Comparison of ENCODE assay signal across 8 mouse cellular contexts in genomic region chrX:51065773-51066172, GRCm38 (mm10). TPM values are rescaled to one million over a fixed set of nuclear protein-coding genes. Genes with fewer than 3 reads are reported as not detected.
DNase-seq lines count a peak whose midpoint lies in the region; ATAC-seq and TF ChIP-seq lines count a peak whose summit lies in the region.

No protein-coding gene starts in this region.

- peak; percentile 36 for DNase-seq in ES-CJ7 (ENCODE audit: low read depth, low spot score)
- DNase-seq in adrenal gland, adult 2 months: peak; percentile 27
- DNase-seq in embryo, embryonic 11.5 days (ENCODE audit: low read depth, low spot score): peak; percentile 34
- DNase-seq in layer of hippocampus, adult 8-10 months (ENCODE audit: low spot score in 2 of 2): peak; percentile 6 to 22
- peak; percentile 77 for DNase-seq in lung, postnatal 0 days (ENCODE audit: low spot score)
- DNase-seq in right cerebral cortex, adult 18-20 months: peak; percentile 33
- DNase-seq in yolk sac, embryonic 10.5 days (ENCODE audit: low spot score): peak; percentile 20

- no peaks in the 10 kb centered on the region for H3K9me3 ChIP-seq in heart, embryonic 16.5 days (replicated peaks; ENCODE audit: control insufficient read depth, low read length)
- no peaks in the 10 kb centered on the region for H3K9me3 ChIP-seq in lung, postnatal 0 days (ENCODE audit: low read length)

- TF ChIP-seq CTCF in lung, postnatal 0 days (IDR thresholded peaks at IDR 0.05): peak; percentile 82

- no peaks in the 10 kb centered on the region for H3K27me3 ChIP-seq in heart, embryonic 16.5 days (ENCODE audit: control insufficient read depth, insufficient read depth, low read length)
- no peaks in the 10 kb centered on the region for H3K27me3 ChIP-seq in lung, postnatal 0 days (replicated peaks; ENCODE audit: insufficient read depth, low read length)

- H3K36me3 ChIP-seq in heart, embryonic 16.5 days (ENCODE audit: control insufficient read depth, insufficient read depth): no peaks in the 10 kb centered on the region
- no peaks in the 10 kb centered on the region for H3K36me3 ChIP-seq in lung, postnatal 0 days (ENCODE audit: insufficient read depth, low read length)

- 13% methylated on average over 6 of the region's 6 CpGs for WGBS in heart, embryonic 16.5 days
- WGBS in lung, postnatal 0 days: 17% methylated on average over 6 of the region's 6 CpGs

- no peaks in the 10 kb centered on the region for H3K4me1 ChIP-seq in heart, embryonic 16.5 days (ENCODE audit: control insufficient read depth, insufficient read depth, low read length)
- H3K4me1 ChIP-seq in lung, postnatal 0 days (ENCODE audit: insufficient read depth, low read depth, low read length): no peaks in the 10 kb centered on the region

- peak overlapping the region; percentile 32 for H3K4me2 ChIP-seq in heart, embryonic 16.5 days (ENCODE audit: low read depth, low read length)
- no peak overlapping the region for H3K4me2 ChIP-seq in lung, postnatal 0 days (replicated peaks; ENCODE audit: low read depth, low read length)

- no peak for TF ChIP-seq EP300 in lung, postnatal 0 days (IDR thresholded peaks at IDR 0.05)

- no peak for ATAC-seq in heart, embryonic 16.5 days (replicated peaks; ENCODE audit: extremely low read depth, insufficient read depth, low FRiP score)
- ATAC-seq in lung, postnatal 0 days: peak; percentile 35

- no peak overlapping the region for H3K9ac ChIP-seq in heart, embryonic 16.5 days (ENCODE audit: low read length)
- no peak overlapping the region for H3K9ac ChIP-seq in lung, postnatal 0 days (replicated peaks; ENCODE audit: low read depth)

- no peak overlapping the region for H3K4me3 ChIP-seq in heart, embryonic 16.5 days (ENCODE audit: low read length)
- H3K4me3 ChIP-seq in lung, postnatal 0 days (ENCODE audit: low read depth, low read length): no peak overlapping the region

- H3K27ac ChIP-seq in heart, embryonic 16.5 days (ENCODE audit: low read length): no peak overlapping the region
- H3K27ac ChIP-seq in lung, postnatal 0 days (ENCODE audit: low read length): no peak overlapping the region

RNA-seq across cellular contexts. Expression of gene Rap2c, which starts 48.0 kb away (rescaled TPM):
- total RNA-seq in adrenal gland, adult 2 months (2021): 10 to 100 TPM; 25.8 to 26.3 TPM
- 0.52 and 0.76 TPM in 2 replicates for polyA plus RNA-seq in adrenal gland, adult 2 months (2012; rRNA removed)
- polyA plus RNA-seq in heart, embryonic 16.5 days (2015; fragmentation: Nextera tagmentation; extraction: Ambion mirVana): 12.8 and 13.4 TPM in 2 replicates
- 10 to 100 TPM; 27.9 to 29.4 (median 28.2) TPM for total RNA-seq in layer of hippocampus, adult 8-10 months (2022)
- polyA plus RNA-seq in lung, postnatal 0 days (2015; fragmentation: Nextera tagmentation; extraction: Ambion mirVana): 14.0 and 15.3 TPM in 2 replicates

Comparison
In these comparisons a context has a peak if more than half of its experiments do, and no peak if none do; other contexts are left out.
1. DNase-seq: peak in every context shown above with its lines; median percentile 77 in lung, postnatal 0 days; 36 in ES-CJ7; 34 in embryo, embryonic 11.5 days; 33 in right cerebral cortex, adult 18-20 months; 27 in adrenal gland, adult 2 months; 20 in yolk sac, embryonic 10.5 days; 14 in layer of hippocampus, adult 8-10 months.